Mouse (Mus musculus) liver, embryonic 13.5 days (tissue): ENCODE data around the gene Pcif1. TPM values are rescaled to one million over a fixed set of nuclear protein-coding genes. Genes with fewer than 3 reads are reported as not detected.

Experiments
- ATAC-seq: fragments of 200-750 bp; cut with Nextera tagmentation; 2 replicates; pipeline ENCODE4 v1.8.0; 2017; ENCODE audit warnings: low read depth, mild to moderate bottlenecking, moderate number of reproducible peaks, moderate library complexity
- DNase-seq: peaks from one replicate; pipeline ENCODE4 v3.0.0; 2022
- H3K27ac ChIP-seq: fragments of 300-500 bp; sonication (generic); 2 replicates; pipeline ENCODE4 v1.5.1; 2015; ENCODE audit warnings: moderate library complexity, mild to moderate bottlenecking, inconsistent platforms
- H3K27me3 ChIP-seq: fragments of 300-500 bp; sonication (generic); 2 replicates; pipeline ENCODE4 v1.6.1; 2015; ENCODE audit warnings: mild to moderate bottlenecking, inconsistent platforms
- H3K36me3 ChIP-seq: fragments of 300-500 bp; sonication (generic); 2 replicates; pipeline ENCODE4 v1.6.1; 2015; ENCODE audit warnings: mild to moderate bottlenecking, inconsistent platforms
- H3K4me1 ChIP-seq: fragments of 300-500 bp; sonication (generic); replicated peaks from 2 replicates; pipeline ENCODE4 v1.6.1; 2015; ENCODE audit warnings: inconsistent platforms
- H3K4me2 ChIP-seq: fragments of 300-500 bp; sonication (generic); 2 replicates; pipeline ENCODE4 v1.6.1; 2015; ENCODE audit warnings: inconsistent platforms, mild to moderate bottlenecking, moderate library complexity
- H3K4me3 ChIP-seq: fragments of 300-500 bp; sonication (generic); replicated peaks from 2 replicates; pipeline ENCODE4 v1.5.1; 2015; ENCODE audit warnings: mild to moderate bottlenecking, inconsistent platforms
- H3K9ac ChIP-seq: fragments of 300-500 bp; sonication (generic); 2 replicates; pipeline ENCODE4 v1.6.1; 2015; ENCODE audit warnings: mild to moderate bottlenecking, inconsistent platforms
- H3K9me3 ChIP-seq: fragments of 300-500 bp; sonication (generic); replicated peaks from 2 replicates; pipeline ENCODE4 v1.6.1; 2016; ENCODE audit warnings: inconsistent platforms
- WGBS: fragments of 180-500 bp; shearing (Covaris S2); methylation state at CpG from one replicate; pipeline ENCODE4 v1.1.7; 2015; ENCODE audit not compliant: insufficient replicate concordance; 5-methylcytosine and 5-hydroxymethylcytosine counted together
- polyA plus RNA-seq: library from polyadenylated mRNA; unstranded; fragments of >200 nt; fragmentation: Nextera tagmentation; extraction: Ambion mirVana; gene quantifications from 2 replicates; pipeline ENCODE4 v1.2.1, GENCODE M21; 2015

Pcif1 gene
- polyA plus RNA-seq, 1 experiment from 2014 or later: 48.3 TPM

DNA sequence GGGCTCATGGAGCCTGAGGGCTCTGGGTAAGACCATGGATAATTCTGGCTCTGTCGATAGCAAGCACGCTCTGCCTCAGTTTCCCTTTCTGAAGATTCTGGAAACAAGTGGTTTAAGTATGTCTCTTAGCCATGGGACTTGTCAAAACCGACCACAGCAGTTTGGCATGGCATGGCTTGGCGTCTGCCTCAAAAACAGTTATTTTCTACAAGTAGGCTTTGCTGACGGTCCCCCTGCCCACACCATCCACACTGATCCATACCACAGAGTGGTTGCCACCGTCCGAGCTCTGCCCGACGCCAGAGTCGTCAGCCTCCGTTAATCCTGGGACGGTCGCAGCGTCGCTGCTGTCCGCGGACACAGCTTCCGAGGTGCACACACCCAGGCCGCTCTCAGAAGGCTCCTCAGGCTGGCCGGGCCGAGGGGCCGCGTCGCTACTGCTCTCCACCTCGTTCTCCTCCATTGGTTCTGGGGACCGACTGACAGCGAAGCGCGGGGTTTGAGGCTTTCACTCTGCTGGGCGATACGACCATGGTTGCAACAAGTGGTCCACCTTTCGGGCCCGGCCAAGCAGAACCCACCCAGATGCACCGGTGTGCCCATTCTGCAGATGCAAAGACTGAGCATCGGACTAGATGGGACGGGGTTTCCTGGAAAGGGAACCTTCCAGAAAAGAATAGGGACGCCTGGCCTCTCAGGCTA, 31.4 kb downstream of the Pcif1 start:
- DNase-seq (no peak), ATAC-seq (peak; percentile 51)
- Histone ChIP-seq H3K4me2 (peak overlapping the region; percentile 82), H3K9me3 (peaks cover 13% of the 10 kb centered on the region), H3K27ac (peak overlapping the region; percentile 93), H3K9ac (peak overlapping the region; percentile 95), H3K27me3 (no peaks in the 10 kb centered on the region), H3K4me1 (peaks cover 44% of the 10 kb centered on the region), H3K4me3 (peak overlapping the region; percentile 91), H3K36me3 (peaks cover 39% of the 10 kb centered on the region)
- WGBS: 2% methylated on average over 37 of the region's 37 CpGs

DNA sequence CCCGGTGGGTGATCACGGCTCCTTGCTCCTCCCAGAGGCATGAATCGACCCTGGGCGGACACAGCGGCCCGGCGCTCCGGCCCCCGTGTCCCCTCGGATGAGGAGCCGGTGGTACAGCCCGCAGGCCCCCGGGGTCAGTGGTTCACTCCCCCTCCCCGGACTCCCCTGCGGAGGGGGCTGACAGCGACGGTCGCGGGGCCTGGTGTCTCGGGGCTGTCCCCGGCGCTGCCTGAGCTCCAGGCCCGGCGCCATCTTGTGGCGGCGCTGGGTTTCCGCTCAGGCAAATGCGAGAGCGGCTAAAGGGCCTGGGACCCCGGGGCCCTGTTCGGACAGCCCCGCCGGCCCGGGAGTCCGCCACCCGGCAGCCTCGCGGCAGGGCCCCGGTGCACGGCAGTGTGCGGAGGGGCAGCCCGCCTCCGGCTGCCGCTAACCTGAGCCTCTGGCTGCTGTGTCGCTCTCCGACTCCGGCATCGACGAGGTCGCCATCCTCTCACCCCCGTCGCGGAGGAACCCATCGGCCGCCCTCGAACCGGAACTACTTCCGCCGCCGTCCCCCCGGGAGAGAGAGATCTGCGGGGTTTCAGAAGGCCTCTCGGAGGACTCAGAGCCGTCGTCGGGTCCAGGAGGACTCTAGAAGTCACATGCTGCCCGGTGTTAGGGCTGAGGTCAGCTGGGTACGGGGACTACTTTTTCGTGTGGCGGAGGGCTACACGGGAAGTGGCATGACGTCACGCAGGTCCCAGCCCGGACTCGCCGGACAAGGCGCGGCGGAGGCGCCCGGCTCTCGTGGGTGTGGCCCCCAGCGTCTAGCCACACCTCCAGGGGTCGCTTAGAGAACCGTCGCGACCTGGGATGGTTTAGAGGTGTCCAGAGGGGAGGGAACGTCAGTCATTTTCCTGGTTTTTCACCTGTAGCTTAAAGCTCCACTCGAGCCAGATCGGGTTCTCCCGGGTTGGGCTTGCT, 32.3 kb downstream of the Pcif1 start, which contains the start of gene Zfp335:
Zfp335 (minus strand) TSS at position 672 of the 963 bp plus-strand sequence.
- H3K27me3 ChIP-seq: no peaks in the 10 kb centered on the region
- H3K4me2 ChIP-seq: peak within 1 kb of the TSS; percentile 82
- H3K4me1 ChIP-seq: peaks cover 44% of the 10 kb centered on the region
- H3K4me3 ChIP-seq: peak within 1 kb of the TSS; percentile 91
- under 1% methylated on average over 89 of the region's 91 CpGs for WGBS
- peaks cover 7% of the 10 kb centered on the region for H3K9me3 ChIP-seq
- ATAC-seq (peak; percentile 82), DNase-seq (peak; percentile 89)
- H3K9ac ChIP-seq: peak within 1 kb of the TSS; percentile 95
- peak within 1 kb of the TSS; percentile 93 for H3K27ac ChIP-seq
- peaks cover 31% of the 10 kb centered on the region for H3K36me3 ChIP-seq

DNA sequence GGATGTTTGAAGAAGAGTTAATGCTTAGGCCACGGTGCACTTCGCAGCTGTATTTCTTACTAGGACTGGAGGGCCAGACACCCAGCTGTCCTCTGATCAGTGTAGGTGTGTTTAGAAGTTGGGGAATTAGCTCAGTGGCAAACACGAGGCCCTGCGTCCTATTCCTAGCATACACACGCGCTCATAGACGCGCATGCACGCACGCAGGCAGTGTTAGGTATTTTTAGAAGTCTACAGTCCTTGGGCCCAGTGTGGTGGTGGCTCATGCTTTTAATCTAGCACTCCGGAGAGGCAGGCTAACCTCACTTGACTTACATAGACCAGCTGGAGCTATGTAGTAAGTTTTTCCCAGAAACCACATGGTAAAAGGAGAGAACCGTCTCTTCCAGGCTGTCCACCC, 33.0 kb downstream of the Pcif1 start:
- no peaks in the 10 kb centered on the region for H3K27me3 ChIP-seq
- peak overlapping the region; percentile 93 for H3K27ac ChIP-seq
- peaks cover under 1% of the 10 kb centered on the region; the same call in 1 of the 2 replicates for H3K9me3 ChIP-seq
- ATAC-seq (peak; percentile 35), DNase-seq (no peak)
- peak overlapping the region; percentile 82 for H3K4me2 ChIP-seq
- H3K4me1 ChIP-seq: peaks cover 44% of the 10 kb centered on the region
- H3K36me3 ChIP-seq: peaks cover 23% of the 10 kb centered on the region
- H3K9ac ChIP-seq: peak overlapping the region; percentile 95
- H3K4me3 ChIP-seq: peak overlapping the region; percentile 91
- WGBS: 3% methylated on average over 12 of the region's 12 CpGs

- Histone ChIP-seq H3K4me2 (peak overlapping the region; percentile 82), H3K27ac (peak overlapping the region; percentile 93), H3K9me3 (no peaks in the 10 kb centered on the region), H3K4me1 (peaks cover 45% of the 10 kb centered on the region), H3K27me3 (no peaks in the 10 kb centered on the region), H3K4me3 (peak overlapping the region; percentile 91), H3K36me3 (peaks cover 16% of the 10 kb centered on the region), H3K9ac (peak overlapping the region; percentile 95)
- ATAC-seq (no peak), DNase-seq (no peak)
- WGBS: 70% methylated on average over 9 of the region's 9 CpGs
These were observed 33.8 kb downstream of the Pcif1 start for GRCm38 (mm10) chr2:164912749-164913427.

DNA sequence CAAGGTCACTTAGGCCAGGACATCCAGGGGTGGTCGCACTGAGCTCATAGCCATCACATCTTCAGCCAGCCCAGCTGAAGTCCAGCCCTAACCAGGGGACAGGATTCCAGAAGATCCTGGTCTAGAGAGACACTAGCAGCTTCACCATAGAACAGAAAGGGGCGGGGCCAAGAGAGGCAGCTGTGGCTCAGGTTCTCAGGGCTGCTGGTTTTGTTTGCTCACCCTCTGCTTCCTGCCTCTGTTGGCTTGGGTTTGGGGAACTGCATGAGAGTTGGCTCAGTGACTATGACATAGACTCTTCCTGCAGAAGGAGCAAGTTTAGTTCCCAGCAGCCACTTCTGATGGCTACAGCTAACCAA, 34.3 kb downstream of the Pcif1 start:
- Histone ChIP-seq H3K36me3 (peaks cover 10% of the 10 kb centered on the region), H3K4me2 (peak overlapping the region; percentile 82; the same call in 1 of the 2 replicates), H3K4me1 (peaks cover 47% of the 10 kb centered on the region), H3K27me3 (no peaks in the 10 kb centered on the region), H3K27ac (peak overlapping the region; percentile 93; the same call in 1 of the 2 replicates), H3K9me3 (no peaks in the 10 kb centered on the region), H3K9ac (no peak overlapping the region), H3K4me3 (no peak overlapping the region)
- ATAC-seq (no peak), DNase-seq (peak; percentile 55)
- 49% methylated on average over 2 of the region's 2 CpGs for WGBS

DNA sequence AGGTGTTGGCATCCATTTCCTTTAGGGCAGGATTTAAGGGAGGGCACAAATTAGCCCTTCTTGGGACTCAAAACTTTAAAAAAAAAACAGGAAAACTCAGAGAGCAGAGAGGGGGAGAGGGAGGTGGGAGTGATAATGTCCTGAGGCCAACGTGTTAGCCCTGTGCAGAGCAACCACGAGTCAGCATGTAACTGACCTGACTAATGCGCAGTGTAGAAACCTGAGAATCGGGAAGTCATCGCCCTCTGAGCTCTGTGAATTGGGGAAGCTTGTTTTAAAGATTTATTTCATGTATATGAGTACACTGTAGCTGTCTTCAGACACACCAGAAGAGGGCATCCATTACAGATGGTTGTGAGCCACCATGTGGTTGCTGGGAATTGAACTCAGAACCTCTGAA, 37.7 kb downstream of the Pcif1 start:
- Histone ChIP-seq H3K4me2 (no peak overlapping the region), H3K27ac (no peak overlapping the region), H3K4me1 (peaks cover 29% of the 10 kb centered on the region), H3K36me3 (peaks cover 8% of the 10 kb centered on the region; the same call in 1 of the 2 replicates), H3K27me3 (no peaks in the 10 kb centered on the region), H3K4me3 (no peak overlapping the region), H3K9ac (no peak overlapping the region), H3K9me3 (no peaks in the 10 kb centered on the region)
- 39% methylated on average over 5 of the region's 5 CpGs for WGBS
- DNase-seq: peak; percentile 46
- ATAC-seq: no peak

DNA sequence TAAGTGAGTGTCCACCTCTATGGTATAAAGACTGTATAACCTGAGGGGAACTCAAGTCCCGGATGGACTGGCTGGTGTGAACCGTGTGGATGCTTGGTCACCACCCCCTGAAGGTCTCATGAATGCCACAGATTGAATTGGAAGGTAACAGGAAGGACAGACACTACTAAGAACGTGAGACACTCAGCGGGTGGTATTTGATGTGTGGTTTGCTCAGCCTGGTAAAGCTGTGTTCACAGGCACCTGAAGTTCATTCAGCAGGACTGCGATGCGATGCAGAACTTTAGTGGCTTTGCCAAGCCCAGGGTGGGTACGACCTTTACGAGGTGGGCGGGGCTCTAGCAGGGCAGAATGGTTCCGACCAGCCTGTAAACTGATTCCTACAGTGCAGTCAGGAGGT, 38.3 kb downstream of the Pcif1 start:
- no peak for ATAC-seq
- Histone ChIP-seq H3K9me3 (no peaks in the 10 kb centered on the region), H3K27ac (no peak overlapping the region), H3K9ac (no peak overlapping the region), H3K36me3 (peaks cover 8% of the 10 kb centered on the region; the same call in 1 of the 2 replicates), H3K4me3 (no peak overlapping the region), H3K4me1 (peaks cover 24% of the 10 kb centered on the region), H3K27me3 (no peaks in the 10 kb centered on the region), H3K4me2 (no peak overlapping the region)
- DNase-seq: no peak
- WGBS: 71% methylated on average over 10 of the region's 10 CpGs

DNA sequence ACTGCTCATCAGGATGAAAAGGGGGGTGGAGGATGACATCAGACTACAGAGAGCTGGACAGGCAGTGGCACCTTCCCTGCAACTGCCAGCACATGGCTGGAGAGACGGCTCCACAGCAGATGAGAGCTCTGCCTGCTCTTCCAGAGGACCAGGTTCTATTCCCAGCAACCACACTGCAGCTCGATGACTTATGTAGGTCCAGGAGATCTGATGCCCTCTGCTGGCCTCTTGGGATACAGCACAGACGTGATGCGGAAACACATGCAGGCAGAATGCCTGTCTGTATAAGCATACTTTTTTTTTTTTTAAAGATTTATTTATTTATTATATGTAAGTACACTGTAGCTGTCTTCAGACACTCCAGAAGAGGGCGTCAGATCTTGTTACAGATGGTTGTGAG, 39.2 kb downstream of the Pcif1 start:
- Histone ChIP-seq H3K27me3 (no peaks in the 10 kb centered on the region), H3K4me3 (no peak overlapping the region), H3K36me3 (peaks cover 8% of the 10 kb centered on the region; the same call in 1 of the 2 replicates), H3K4me2 (no peak overlapping the region), H3K4me1 (peaks cover 14% of the 10 kb centered on the region), H3K27ac (no peak overlapping the region), H3K9ac (no peak overlapping the region), H3K9me3 (no peaks in the 10 kb centered on the region)
- ATAC-seq (no peak), DNase-seq (peak; percentile 50)
- 54% methylated on average over 5 of the region's 5 CpGs for WGBS

DNA sequence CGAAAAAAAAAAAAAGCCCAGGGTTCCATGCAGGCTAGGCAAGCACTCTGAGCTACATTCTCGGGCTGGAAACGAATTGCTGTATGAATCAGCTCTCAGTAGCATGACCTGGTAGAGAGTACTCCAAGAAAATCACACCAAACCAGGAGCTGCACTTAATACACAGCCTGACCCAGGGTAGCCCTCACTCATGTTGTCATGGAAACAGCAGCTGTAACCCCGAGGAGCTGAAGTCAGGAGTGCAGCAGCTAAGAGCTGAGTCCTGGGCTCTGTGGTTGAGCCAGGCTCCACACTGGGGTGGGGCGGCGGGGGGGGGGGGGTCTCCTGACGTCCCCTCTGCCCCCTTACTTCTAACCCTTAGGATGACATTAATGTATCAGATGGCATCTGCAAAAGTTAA, 42.9 kb downstream of the Pcif1 start:
- Histone ChIP-seq H3K9ac (no peak overlapping the region), H3K27ac (no peak overlapping the region), H3K9me3 (no peaks in the 10 kb centered on the region), H3K4me2 (no peak overlapping the region), H3K27me3 (0 out of 2 replicates have a peak, but pooled peaks cover 8% of the 10 kb centered on the region), H3K4me3 (no peak overlapping the region), H3K36me3 (peaks cover 8% of the 10 kb centered on the region; the same call in 1 of the 2 replicates), H3K4me1 (0 out of 2 replicates have a peak, but pooled peaks cover 4% of the 10 kb centered on the region)
- WGBS: 65% methylated on average over 7 of the region's 7 CpGs
- DNase-seq (no peak), ATAC-seq (no peak)

- DNase-seq (no peak), ATAC-seq (no peak)
- Histone ChIP-seq H3K27me3 (peaks cover 14% of the 10 kb centered on the region), H3K9me3 (no peaks in the 10 kb centered on the region), H3K27ac (no peak overlapping the region), H3K4me1 (no peaks in the 10 kb centered on the region), H3K9ac (no peak overlapping the region), H3K4me2 (no peak overlapping the region), H3K4me3 (no peak overlapping the region), H3K36me3 (peaks cover 8% of the 10 kb centered on the region; the same call in 1 of the 2 replicates)
- WGBS: 66% methylated on average over 4 of the region's 4 CpGs
These were observed 44.2 kb downstream of the Pcif1 start for GRCm38 (mm10) chr2:164923291-164923690.
